Mouse (Mus musculus): ENCODE results near the gene Trim2.

The Trim2 gene

GRCm38 (mm10) chr3:84177834-84178233 lies 128.8 kb downstream of the Trim2 start:
- no peak for DNase-seq

GRCm38 (mm10) chr3:84175337-84176315 lies 131.1 kb downstream of the Trim2 start:
- peak; percentile 78 for DNase-seq

GRCm38 (mm10) chr3:84173581-84174154 lies 133.0 kb downstream of the Trim2 start, which contains the start of gene Gm6525:
TSS of gene Gm6525 (plus strand) at chr3:84174104.
- DNase-seq = no peak

- DNase-seq = no peak
Measured at GRCm38 (mm10) chr3:84172406-84172805, 134.3 kb downstream of the Trim2 start.

GRCm38 (mm10) chr3:84169393-84170005 lies 137.2 kb downstream of the Trim2 start:
- DNase-seq = no peak

GRCm38 (mm10) chr3:84168943-84169342 lies 137.7 kb downstream of the Trim2 start:
- DNase-seq = no peak

GRCm38 (mm10) chr3:84166073-84166472 lies 140.6 kb downstream of the Trim2 start:
- no peak for DNase-seq

GRCm38 (mm10) chr3:84165391-84165790 lies 141.3 kb downstream of the Trim2 start:
- DNase-seq = no peak

GRCm38 (mm10) chr3:84157559-84158350 lies 148.9 kb downstream of the Trim2 start:
- no peak for DNase-seq

GRCm38 (mm10) chr3:84157011-84157410 lies 149.7 kb downstream of the Trim2 start:
- no peak for DNase-seq

GRCm38 (mm10) chr3:84156105-84156504 lies 150.6 kb downstream of the Trim2 start:
- no peak for DNase-seq

GRCm38 (mm10) chr3:84155558-84156006 lies 151.1 kb downstream of the Trim2 start, which contains the start of gene Mnd1:
TSS of gene Mnd1 (minus strand) at chr3:84155786.
- DNase-seq = peak; percentile 95

- no peak for DNase-seq
Measured at GRCm38 (mm10) chr3:84155146-84155545, 151.5 kb downstream of the Trim2 start.

GRCm38 (mm10) chr3:84154721-84155141 lies 151.9 kb downstream of the Trim2 start:
- DNase-seq = no peak

GRCm38 (mm10) chr3:84149831-84150230 lies 156.8 kb downstream of the Trim2 start:
- DNase-seq = no peak

- no peak for DNase-seq
Measured at GRCm38 (mm10) chr3:84140947-84141346, 165.7 kb downstream of the Trim2 start.

GRCm38 (mm10) chr3:84136509-84136908 lies 170.2 kb downstream of the Trim2 start:
- no peak for DNase-seq

- no peak for DNase-seq
Measured at GRCm38 (mm10) chr3:84135933-84136332, 170.7 kb downstream of the Trim2 start.

- no peak for DNase-seq
Measured at GRCm38 (mm10) chr3:84135387-84135786, 171.3 kb downstream of the Trim2 start.

- DNase-seq = no peak
Measured at GRCm38 (mm10) chr3:84131369-84131768, 175.3 kb downstream of the Trim2 start.

- no peak for DNase-seq
Measured at GRCm38 (mm10) chr3:84130776-84131175, 175.9 kb downstream of the Trim2 start.

All from cerebellum, adult 9-11 months (tissue).